Mouse (Mus musculus): ENCODE data around the gene Hcn1. TPM values are rescaled to one million over a fixed set of nuclear protein-coding genes. Genes with fewer than 3 reads are reported as not detected.
A peak's percentile ranks its signal among the peaks of the same experiment; 100 is the strongest.

Gene Hcn1
- total and polyA plus RNA-seq, 2 experiments from 2014 or later: 0.07 to 0.08 TPM

DNA sequence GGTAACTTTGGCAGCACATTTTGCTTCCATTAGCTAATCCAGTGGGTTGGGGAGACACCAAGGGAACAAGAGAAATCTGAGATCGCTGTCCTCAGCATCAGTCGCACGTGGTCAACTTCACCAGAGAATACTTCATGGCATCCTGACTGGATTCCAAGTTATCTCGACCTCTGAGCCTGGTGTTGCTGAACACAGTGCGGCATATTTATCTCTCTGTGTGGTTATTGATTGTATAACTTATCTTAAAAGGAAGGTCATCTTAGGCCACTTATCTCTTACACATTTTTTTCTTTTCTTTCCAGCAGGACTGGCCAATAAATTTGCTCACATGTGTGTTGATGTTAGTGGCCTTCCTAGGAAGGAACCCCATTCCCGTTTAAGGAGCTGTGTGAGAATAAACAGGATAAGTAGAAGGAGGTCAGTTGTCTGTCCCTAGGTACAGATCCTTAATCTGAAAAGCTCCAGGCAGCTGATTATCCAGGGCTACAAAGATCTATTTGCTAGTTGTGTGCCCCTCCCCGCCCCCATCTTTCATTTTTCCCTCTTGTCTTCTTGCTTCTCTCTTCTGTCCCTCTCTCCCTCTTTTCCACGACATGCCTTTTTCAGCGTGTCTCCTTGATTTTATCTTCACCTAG, 672 bp upstream of the Hcn1 start:
- peaks cover 26% of the 10 kb centered on the region for H3K27me3 ChIP-seq (ENCODE audit: control insufficient read depth, insufficient read depth, low read length)
- TF ChIP-seq CTCF (IDR thresholded peaks at IDR 0.05; ENCODE audit: low read depth): no peak
- no peak for TF ChIP-seq EP300 (IDR thresholded peaks at IDR 0.05; ENCODE audit: low read depth)
- no peak for ATAC-seq (ENCODE audit: insufficient read depth, low read depth)
- no peaks in the 10 kb centered on the region for H3K9me3 ChIP-seq (replicated peaks; ENCODE audit: control insufficient read depth, low read length)
- H3K9ac ChIP-seq (replicated peaks; ENCODE audit: low read depth, low read length): no peak overlapping the region
- no peak overlapping the region for H3K27ac ChIP-seq (ENCODE audit: low read depth)
- peaks cover 5% of the 10 kb centered on the region for H3K4me1 ChIP-seq (ENCODE audit: control insufficient read depth, insufficient read depth)
- DNase-seq (ENCODE audit: low spot score): no peak
- 21% methylated on average over 9 of the region's 9 CpGs for WGBS
- H3K36me3 ChIP-seq (replicated peaks; ENCODE audit: control insufficient read depth, insufficient read depth, low read length): no peaks in the 10 kb centered on the region
- peak overlapping the region; percentile 92; the same call in 1 of the 2 replicates for H3K4me2 ChIP-seq (ENCODE audit: low read depth, low read length)
- H3K4me3 ChIP-seq (ENCODE audit: low read depth, low read length): 0 out of 2 replicates have a peak overlapping the region, but pooled peaks have one; percentile 54

DNA sequence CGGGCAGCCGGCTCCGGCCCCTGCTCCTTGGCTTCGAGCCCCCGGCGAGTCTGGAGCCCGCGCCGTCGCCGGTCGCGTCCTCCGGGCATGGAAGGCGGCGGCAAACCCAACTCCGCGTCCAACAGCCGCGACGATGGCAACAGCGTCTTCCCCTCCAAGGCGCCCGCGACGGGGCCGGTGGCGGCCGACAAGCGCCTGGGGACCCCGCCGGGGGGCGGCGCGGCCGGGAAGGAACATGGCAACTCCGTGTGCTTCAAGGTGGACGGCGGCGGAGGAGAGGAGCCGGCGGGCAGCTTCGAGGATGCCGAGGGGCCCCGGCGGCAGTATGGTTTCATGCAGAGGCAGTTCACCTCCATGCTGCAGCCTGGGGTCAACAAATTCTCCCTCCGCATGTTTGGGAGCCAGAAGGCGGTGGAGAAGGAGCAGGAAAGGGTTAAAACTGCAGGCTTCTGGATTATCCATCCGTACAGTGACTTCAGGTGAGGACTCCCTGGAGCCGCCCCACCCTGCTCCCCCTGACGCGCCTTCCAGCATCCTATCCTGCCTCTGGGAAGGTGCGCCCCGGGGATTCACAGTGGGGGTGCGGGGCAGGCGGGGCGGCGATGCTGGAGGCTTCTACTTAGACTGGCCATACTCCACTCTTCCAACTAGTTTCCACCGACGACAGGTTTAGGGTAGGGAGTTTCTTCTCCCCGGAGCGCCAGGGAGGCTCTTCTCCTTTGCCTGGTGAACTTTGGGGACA, 668 bp downstream of the Hcn1 start:
- Histone ChIP-seq H3K9me3 (replicated peaks; ENCODE audit: control insufficient read depth, low read length) (no peaks in the 10 kb centered on the region), H3K27ac (ENCODE audit: low read depth) (no peak overlapping the region), H3K36me3 (replicated peaks; ENCODE audit: control insufficient read depth, insufficient read depth, low read length) (no peaks in the 10 kb centered on the region), H3K4me1 (ENCODE audit: control insufficient read depth, insufficient read depth) (peaks cover 5% of the 10 kb centered on the region), H3K4me2 (ENCODE audit: low read depth, low read length) (peak overlapping the region; percentile 92), H3K4me3 (ENCODE audit: low read depth, low read length) (peak overlapping the region; percentile 54), H3K9ac (replicated peaks; ENCODE audit: low read depth, low read length) (no peak overlapping the region), H3K27me3 (ENCODE audit: control insufficient read depth, insufficient read depth, low read length) (peaks cover 26% of the 10 kb centered on the region)
- TF ChIP-seq CTCF (IDR thresholded peaks at IDR 0.05; ENCODE audit: low read depth) (no peak), EP300 (IDR thresholded peaks at IDR 0.05; ENCODE audit: low read depth) (no peak)
- no peak for DNase-seq (ENCODE audit: low spot score)
- no peak for ATAC-seq (ENCODE audit: insufficient read depth, low read depth)
- 2% methylated on average over 55 of the region's 62 CpGs for WGBS

DNA sequence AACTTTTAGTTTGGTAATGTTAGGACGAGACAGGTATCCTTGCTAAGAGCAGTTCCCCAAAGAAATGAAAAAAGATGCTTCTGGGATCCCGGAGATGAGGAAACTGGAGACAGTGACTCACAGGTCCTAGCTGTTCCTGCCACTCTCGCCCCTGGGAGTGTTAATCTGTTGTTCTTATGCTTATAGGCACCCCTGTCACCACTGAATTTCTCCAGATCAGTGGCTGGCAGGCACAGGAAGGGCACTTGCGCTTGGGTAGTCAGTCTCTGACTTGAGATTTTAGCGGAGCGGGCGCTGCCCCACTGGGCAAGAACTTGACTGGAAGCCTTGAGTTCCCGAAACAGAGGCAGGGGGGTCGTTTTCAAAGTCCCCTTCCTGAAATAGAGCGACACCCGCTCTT, 1.3 kb downstream of the Hcn1 start:
- peak overlapping the region; percentile 92 for H3K4me2 ChIP-seq (ENCODE audit: low read depth, low read length)
- H3K27ac ChIP-seq (ENCODE audit: low read depth): no peak overlapping the region
- ATAC-seq (ENCODE audit: insufficient read depth, low read depth) (no peak), DNase-seq (ENCODE audit: low spot score) (no peak)
- no peak overlapping the region for H3K9ac ChIP-seq (replicated peaks; ENCODE audit: low read depth, low read length)
- H3K36me3 ChIP-seq (replicated peaks; ENCODE audit: control insufficient read depth, insufficient read depth, low read length): no peaks in the 10 kb centered on the region
- TF ChIP-seq EP300 (IDR thresholded peaks at IDR 0.05; ENCODE audit: low read depth) (no peak), CTCF (IDR thresholded peaks at IDR 0.05; ENCODE audit: low read depth) (no peak)
- H3K27me3 ChIP-seq (ENCODE audit: control insufficient read depth, insufficient read depth, low read length): peaks cover 26% of the 10 kb centered on the region
- H3K4me3 ChIP-seq (ENCODE audit: low read depth, low read length): peak overlapping the region; percentile 54; the same call in 1 of the 2 replicates
- H3K9me3 ChIP-seq (replicated peaks; ENCODE audit: control insufficient read depth, low read length): no peaks in the 10 kb centered on the region
- WGBS: 11% methylated on average over 11 of the region's 11 CpGs
- H3K4me1 ChIP-seq (ENCODE audit: control insufficient read depth, insufficient read depth): peaks cover 5% of the 10 kb centered on the region

DNA sequence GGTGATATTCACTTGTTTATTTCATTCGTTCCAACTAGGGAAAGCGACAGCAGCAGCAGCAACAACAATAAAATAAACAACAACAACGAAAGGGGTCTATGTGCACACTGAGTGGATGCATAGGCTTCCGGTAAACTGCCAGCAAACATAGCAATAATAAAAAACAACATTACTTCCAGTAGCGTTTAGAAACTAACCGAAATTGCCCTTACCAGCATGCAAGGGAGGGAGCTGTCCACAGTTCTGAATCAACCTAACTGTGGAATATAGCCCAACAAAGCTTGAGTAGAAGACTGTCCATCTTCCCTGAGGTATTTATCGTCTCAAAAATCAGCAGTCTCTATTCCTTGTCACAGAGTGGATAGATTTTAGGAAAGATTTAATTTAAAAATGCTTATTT, 2.0 kb downstream of the Hcn1 start:
- no peaks in the 10 kb centered on the region for H3K36me3 ChIP-seq (replicated peaks; ENCODE audit: control insufficient read depth, insufficient read depth, low read length)
- peak overlapping the region; percentile 54 for H3K4me3 ChIP-seq (ENCODE audit: low read depth, low read length)
- WGBS: 28% methylated on average over 7 of the region's 7 CpGs
- DNase-seq (ENCODE audit: low spot score) (peak; percentile 52), ATAC-seq (ENCODE audit: insufficient read depth, low read depth) (no peak)
- H3K27me3 ChIP-seq (ENCODE audit: control insufficient read depth, insufficient read depth, low read length): peaks cover 26% of the 10 kb centered on the region
- H3K9me3 ChIP-seq (replicated peaks; ENCODE audit: control insufficient read depth, low read length): no peaks in the 10 kb centered on the region
- no peak overlapping the region for H3K9ac ChIP-seq (replicated peaks; ENCODE audit: low read depth, low read length)
- peak overlapping the region; percentile 92; the same call in 1 of the 2 replicates for H3K4me2 ChIP-seq (ENCODE audit: low read depth, low read length)
- no peak for TF ChIP-seq EP300 (IDR thresholded peaks at IDR 0.05; ENCODE audit: low read depth)
- TF ChIP-seq CTCF (IDR thresholded peaks at IDR 0.05; ENCODE audit: low read depth): no peak
- no peak overlapping the region for H3K27ac ChIP-seq (ENCODE audit: low read depth)
- H3K4me1 ChIP-seq (ENCODE audit: control insufficient read depth, insufficient read depth): peaks cover 5% of the 10 kb centered on the region

DNA sequence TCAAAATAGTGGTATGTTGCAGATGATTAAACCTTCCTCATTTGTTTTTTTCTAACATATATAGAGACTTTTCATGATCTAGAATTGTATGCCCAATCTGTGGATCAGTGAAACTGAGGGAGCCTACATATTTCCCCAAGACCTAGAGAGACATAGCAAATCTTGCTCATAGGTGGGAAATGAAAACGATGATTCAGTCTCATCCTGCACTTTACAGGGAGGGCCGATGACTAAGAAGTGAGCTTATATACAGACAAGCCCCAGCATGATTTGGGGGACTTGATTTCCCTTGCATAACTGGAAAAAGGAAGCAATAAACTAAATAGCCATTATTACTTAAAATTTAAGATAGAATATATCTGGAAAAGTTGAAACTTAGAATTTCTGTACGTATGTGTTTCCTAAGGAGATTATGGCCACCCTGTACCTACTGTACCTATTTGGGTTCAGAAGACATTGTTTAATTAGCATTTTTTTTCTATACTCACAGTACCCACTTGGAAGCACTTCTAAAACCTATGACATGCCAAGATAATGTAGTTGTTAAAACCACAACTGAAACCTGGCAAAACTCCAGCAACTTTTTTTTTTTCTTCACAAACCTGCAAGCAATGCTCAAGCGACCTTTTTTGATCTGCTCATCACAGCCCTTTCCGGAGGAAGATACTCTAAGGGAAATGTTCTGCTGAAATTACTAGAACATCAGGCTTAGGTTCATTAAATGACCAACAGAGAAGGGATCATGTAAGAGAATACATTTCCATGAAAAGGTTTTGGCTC, 3.0 kb downstream of the Hcn1 start:
- Histone ChIP-seq H3K36me3 (replicated peaks; ENCODE audit: control insufficient read depth, insufficient read depth, low read length) (no peaks in the 10 kb centered on the region), H3K9me3 (replicated peaks; ENCODE audit: control insufficient read depth, low read length) (no peaks in the 10 kb centered on the region), H3K27ac (ENCODE audit: low read depth) (no peak overlapping the region), H3K4me1 (ENCODE audit: control insufficient read depth, insufficient read depth) (peaks cover 5% of the 10 kb centered on the region), H3K9ac (replicated peaks; ENCODE audit: low read depth, low read length) (no peak overlapping the region), H3K4me2 (ENCODE audit: low read depth, low read length) (no peak overlapping the region), H3K4me3 (ENCODE audit: low read depth, low read length) (no peak overlapping the region), H3K27me3 (ENCODE audit: control insufficient read depth, insufficient read depth, low read length) (peaks cover 26% of the 10 kb centered on the region)
- ATAC-seq (ENCODE audit: insufficient read depth, low read depth) (no peak), DNase-seq (ENCODE audit: low spot score) (no peak)
- WGBS: 75% methylated on average over 5 of the region's 5 CpGs
- TF ChIP-seq EP300 (IDR thresholded peaks at IDR 0.05; ENCODE audit: low read depth) (no peak), CTCF (IDR thresholded peaks at IDR 0.05; ENCODE audit: low read depth) (no peak)

All from heart, postnatal 0 days (tissue).